Mouse (Mus musculus): Measurements from ENCODE around the gene Morn2.

- TF ChIP-seq POLR2A (IDR thresholded peaks at IDR 0.05; ENCODE audit: borderline replicate concordance, extremely low read depth, low read depth, low read length) (no peak), CTCF (IDR thresholded peaks at IDR 0.05; ENCODE audit: insufficient read depth, low read length) (no peak)
Measured at GRCm38 (mm10) chr17:80254421-80254820, 35.6 kb upstream of the Morn2 start.

All from lung, adult 2 months (tissue).